ENCODE assay signal across 10 mouse cellular contexts in the genomic region with DNA sequence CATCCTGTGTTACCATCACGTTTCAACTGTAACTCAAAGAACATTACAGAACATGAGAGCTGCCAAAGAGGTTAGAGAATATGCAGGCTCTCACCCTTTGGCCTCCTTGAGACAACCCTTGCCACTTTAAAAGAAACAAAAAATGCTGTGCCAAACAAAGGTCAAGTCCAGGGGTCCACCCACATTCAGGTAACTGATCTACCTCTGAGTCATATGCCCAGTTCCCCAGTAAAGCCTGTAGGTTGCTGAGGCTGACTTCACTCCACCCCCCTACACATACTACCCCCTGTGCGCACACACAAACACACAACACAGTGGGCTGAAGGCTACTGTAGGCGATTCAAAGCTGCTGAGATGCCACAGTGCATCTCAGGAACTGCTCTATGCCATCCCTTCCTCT. TPM values are rescaled to one million over a fixed set of nuclear protein-coding genes. Genes with fewer than 3 reads are reported as not detected.
DNase-seq lines count a peak whose midpoint lies in the region; ATAC-seq and TF ChIP-seq lines count a peak whose summit lies in the region.
"Had no signal": no experiment of that assay in that cellular context is flagged by ENCODE, and none has a peak within 500 bp of the region (broad histone marks: within the 10 kb centered on the region; RNA-seq: fewer than 3 reads in every experiment).

No protein-coding gene starts in this region.

- 94% methylated on average over 3 of the region's 3 CpGs for WGBS in hindbrain, postnatal 0 days
- WGBS in liver, embryonic 14.5 days (ENCODE audit: insufficient replicate concordance): 76% methylated on average over 3 of the region's 3 CpGs

- intact Hi-C loops in gastrocnemius, adult 2 months (cut with DNase I): loop anchor here (2.0 kb wide), 1 partner anchor 35 kb away; a partner anchor contains a TSS

- peak overlapping the region; percentile 88; the same call in 1 of the 2 replicates for H3K4me2 ChIP-seq in hindbrain, postnatal 0 days (ENCODE audit: low read depth, low read length)
- peak overlapping the region; percentile 74 for H3K4me2 ChIP-seq in liver, embryonic 14.5 days (ENCODE audit: low read depth)

- H3K27me3 ChIP-seq in E14TG2a.4 (ENCODE audit: insufficient read depth, low read length): no peaks in the 10 kb centered on the region
- no peaks in the 10 kb centered on the region for H3K27me3 ChIP-seq in hindbrain, postnatal 0 days (ENCODE audit: insufficient read depth, low read length)
- no peaks in the 10 kb centered on the region for H3K27me3 ChIP-seq in liver, embryonic 14.5 days (ENCODE audit: control insufficient read depth, insufficient read depth, low read length)

- no peak overlapping the region for H3K27ac ChIP-seq in gastrocnemius, adult 2 months
- no peak overlapping the region for H3K27ac ChIP-seq in hindbrain, postnatal 0 days
- H3K27ac ChIP-seq in liver, embryonic 14.5 days: no peak overlapping the region
- no peak overlapping the region for H3K27ac ChIP-seq in layer of hippocampus, adult 2 months

- peak overlapping the region; percentile 98 for H3K4me3 ChIP-seq in gastrocnemius, adult 2 months
- H3K4me3 ChIP-seq in E14TG2a.4 (replicated peaks; ENCODE audit: low read length): peak overlapping the region; percentile 97
- no peak overlapping the region for H3K4me3 ChIP-seq in hindbrain, postnatal 0 days (ENCODE audit: low read length)
- H3K4me3 ChIP-seq in liver, embryonic 14.5 days (ENCODE audit: insufficient read depth in 1 of 2, low read depth in 2 of 2, low read length in 2 of 2): peak overlapping the region in 1 of 2 experiments; percentile 87; a peak in 2 of 4 replicates
- H3K4me3 ChIP-seq in layer of hippocampus, adult 2 months: no peak overlapping the region; the same call in 1 of the 2 replicates

- TF ChIP-seq EP300 in liver, embryonic 14.5 days (IDR thresholded peaks at IDR 0.05; ENCODE audit: low read depth): no peak

- no peak for TF ChIP-seq CTCF in gastrocnemius, adult 2 months (IDR thresholded peaks at IDR 0.05)
- TF ChIP-seq CTCF in E14TG2a.4 (conservative IDR thresholded peaks at IDR 0.05; ENCODE audit: low read length): no peak
- no peak for TF ChIP-seq CTCF in hindbrain, postnatal 0 days (IDR thresholded peaks at IDR 0.05; ENCODE audit: low read depth)
- no peak for TF ChIP-seq CTCF in liver, embryonic 14.5 days (IDR thresholded peaks at IDR 0.05; ENCODE audit: low read depth)
- TF ChIP-seq CTCF in layer of hippocampus, adult 2 months (conservative IDR thresholded peaks at IDR 0.05): no peak

- 0 out of 2 replicates have a peak overlapping the region, but pooled peaks have one; percentile 93 for H3K9ac ChIP-seq in hindbrain, postnatal 0 days (replicated peaks; ENCODE audit: low read length)
- no peak overlapping the region for H3K9ac ChIP-seq in liver, embryonic 14.5 days (replicated peaks)

- no peak for DNase-seq in gastrocnemius, adult 2 months
- DNase-seq in gastrocnemius, postnatal 25 days: no peak
- DNase-seq in hindbrain, postnatal 0 days (ENCODE audit: low spot score): no peak
- DNase-seq in liver, embryonic 14.5 days (ENCODE audit: low read depth in 3 of 3, low spot score in 3 of 3): no peak
- DNase-seq in embryo, embryonic 9.5 days (ENCODE audit: extremely low spot score): no peak
- no peak for DNase-seq in layer of hippocampus, adult 2 months (ENCODE audit: low spot score in 2 of 2)
- no peak for DNase-seq in spleen, postnatal 36 days (ENCODE audit: low spot score in 2 of 2)
- DNase-seq: adrenal gland, adult 2 months; lung, adult 2 months had no signal

- no peaks in the 10 kb centered on the region for H3K9me3 ChIP-seq in E14TG2a.4 (ENCODE audit: low read length)
- H3K9me3 ChIP-seq in hindbrain, postnatal 0 days (ENCODE audit: low read length): no peaks in the 10 kb centered on the region
- no peaks in the 10 kb centered on the region for H3K9me3 ChIP-seq in liver, embryonic 14.5 days (ENCODE audit: control insufficient read depth, low read length)

- no peak for ATAC-seq in hindbrain, postnatal 0 days
- no peak for ATAC-seq in liver, embryonic 14.5 days (ENCODE audit: insufficient read depth)

- peaks cover 31% of the 10 kb centered on the region for H3K4me1 ChIP-seq in E14TG2a.4 (replicated peaks; ENCODE audit: low read depth, low read length)
- no peaks in the 10 kb centered on the region; the same call in 1 of the 2 replicates for H3K4me1 ChIP-seq in hindbrain, postnatal 0 days (ENCODE audit: insufficient read depth, low read length)
- H3K4me1 ChIP-seq in liver, embryonic 14.5 days (replicated peaks; ENCODE audit: control insufficient read depth in 2 of 2, insufficient read depth in 2 of 2, low read length in 1 of 2): peaks cover 3 to 5% of the 10 kb centered on the region in 2 experiments; a peak in 2 of 4 replicates

- peaks cover 82% of the 10 kb centered on the region for H3K36me3 ChIP-seq in E14TG2a.4 (ENCODE audit: insufficient read depth, low read length)
- H3K36me3 ChIP-seq in hindbrain, postnatal 0 days (ENCODE audit: insufficient read depth, low read length): peaks cover 63% of the 10 kb centered on the region
- H3K36me3 ChIP-seq in liver, embryonic 14.5 days (replicated peaks; ENCODE audit: control insufficient read depth, insufficient read depth, low read depth): peaks cover 65% of the 10 kb centered on the region

RNA-seq across cellular contexts. Expression of a gene that starts 1.4 kb away (rescaled TPM):
- total RNA-seq in gastrocnemius, adult 2 months (2021): 10 to 100 TPM; 25.2 to 33.1 TPM
- total RNA-seq in gastrocnemius, postnatal 25 days (2021): 10 to 100 TPM; 24.9 to 27.3 TPM
- 115 and 135 TPM in 2 replicates for total RNA-seq in hindbrain, postnatal 0 days (2014; rRNA removed)
- polyA plus RNA-seq in hindbrain, postnatal 0 days (2015; fragmentation: Nextera tagmentation; extraction: Ambion mirVana): 133 and 138 TPM in 2 replicates
- polyA plus RNA-seq in liver, embryonic 14.5 days (2012; rRNA removed): 26.3 and 35.3 TPM in 2 replicates
- 36.0 and 41.6 TPM in 2 replicates for polyA plus RNA-seq in liver, embryonic 14.5 days (2014; fragmentation: Nextera tagmentation; extraction: Ambion mirVana)
- 100 to 1,000 TPM; 159 to 168 TPM for total RNA-seq in layer of hippocampus, adult 2 months (2021)

RNA-seq across cellular contexts. Expression of a gene that starts 1.4 kb away (rescaled TPM):
- 100 to 1,000 TPM; 133 to 141 TPM for total RNA-seq in gastrocnemius, adult 2 months (2021)
- total RNA-seq in gastrocnemius, postnatal 25 days (2021): 100 to 1,000 TPM; 128 to 139 TPM
- total RNA-seq in hindbrain, postnatal 0 days (2014; rRNA removed): 58.7 and 68.5 TPM in 2 replicates
- 94.9 and 95.8 TPM in 2 replicates for polyA plus RNA-seq in hindbrain, postnatal 0 days (2015; fragmentation: Nextera tagmentation; extraction: Ambion mirVana)
- polyA plus RNA-seq in liver, embryonic 14.5 days (2012; rRNA removed): 32.5 and 41.8 TPM in 2 replicates
- 45.5 and 50.1 TPM in 2 replicates for polyA plus RNA-seq in liver, embryonic 14.5 days (2014; fragmentation: Nextera tagmentation; extraction: Ambion mirVana)
- 100 to 1,000 TPM in 1 of 2 experiments, 10 to 100 TPM in 1; 89.2 to 100 TPM for total RNA-seq in layer of hippocampus, adult 2 months (2021)

RNA-seq across cellular contexts. Expression of a gene that starts 7.3 kb away (rescaled TPM):
- 1 to 10 TPM; 7.5 to 8.6 TPM for total RNA-seq in gastrocnemius, adult 2 months (2021)
- total RNA-seq in gastrocnemius, postnatal 25 days (2021): 1 to 10 TPM; 5.7 to 5.9 TPM
- 44.7 and 56.4 TPM in 2 replicates for total RNA-seq in hindbrain, postnatal 0 days (2014; rRNA removed)
- 25.6 and 26.1 TPM in 2 replicates for polyA plus RNA-seq in hindbrain, postnatal 0 days (2015; fragmentation: Nextera tagmentation; extraction: Ambion mirVana)
- 10.7 and 11.0 TPM in 2 replicates for polyA plus RNA-seq in liver, embryonic 14.5 days (2012; rRNA removed)
- 6.3 and 6.6 TPM in 2 replicates for polyA plus RNA-seq in liver, embryonic 14.5 days (2014; fragmentation: Nextera tagmentation; extraction: Ambion mirVana)
- total RNA-seq in layer of hippocampus, adult 2 months (2021): 10 to 100 TPM; 72.5 to 88.9 TPM

RNA-seq across cellular contexts. Expression of a gene that starts 21.3 kb away (rescaled TPM):
- 1 to 10 TPM; 7.9 to 9.3 TPM for total RNA-seq in gastrocnemius, adult 2 months (2021)
- total RNA-seq in gastrocnemius, postnatal 25 days (2021): 1 to 10 TPM; 6.5 to 7.6 TPM
- 30.2 and 40.6 TPM in 2 replicates for total RNA-seq in hindbrain, postnatal 0 days (2014; rRNA removed)
- polyA plus RNA-seq in hindbrain, postnatal 0 days (2015; fragmentation: Nextera tagmentation; extraction: Ambion mirVana): 16.3 and 17.3 TPM in 2 replicates
- 6.9 and 9.1 TPM in 2 replicates for polyA plus RNA-seq in liver, embryonic 14.5 days (2012; rRNA removed)
- 4.1 and 5.4 TPM in 2 replicates for polyA plus RNA-seq in liver, embryonic 14.5 days (2014; fragmentation: Nextera tagmentation; extraction: Ambion mirVana)
- 10 to 100 TPM; 22.2 to 25.1 TPM for total RNA-seq in layer of hippocampus, adult 2 months (2021)

RNA-seq across cellular contexts. Expression of a gene that starts 27.0 kb away (rescaled TPM):
- total RNA-seq in gastrocnemius, adult 2 months (2021): 1 to 10 TPM; 1.1 to 1.2 TPM
- under 1 TPM; 0.46 to 0.56 TPM for total RNA-seq in gastrocnemius, postnatal 25 days (2021)
- total RNA-seq in hindbrain, postnatal 0 days (2014; rRNA removed): 2.0 and 24.2 TPM in 2 replicates
- 1.5 and 1.6 TPM in 2 replicates for polyA plus RNA-seq in hindbrain, postnatal 0 days (2015; fragmentation: Nextera tagmentation; extraction: Ambion mirVana)
- 6.4 and 6.8 TPM in 2 replicates for polyA plus RNA-seq in liver, embryonic 14.5 days (2012; rRNA removed)
- polyA plus RNA-seq in liver, embryonic 14.5 days (2014; fragmentation: Nextera tagmentation; extraction: Ambion mirVana): 1.1 and 2.3 TPM in 2 replicates
- 1 to 10 TPM; 1.5 to 2.1 TPM for total RNA-seq in layer of hippocampus, adult 2 months (2021)

Comparison
In these comparisons a context has a peak if more than half of its experiments do, and no peak if none do; other contexts are left out.
1. H3K4me3 ChIP-seq: peak in gastrocnemius, adult 2 months (single experiment) and E14TG2a.4 (single experiment); none in hindbrain, postnatal 0 days (single experiment) and layer of hippocampus, adult 2 months (single experiment).